Mouse (Mus musculus) ovary, postnatal 14 days (tissue): Measurements from ENCODE around the gene Gm9945.

Experiments
- DNase-seq: peaks from one replicate; pipeline ENCODE4 v3.0.0; 2022; ENCODE audit warnings: low spot score

The Gm9945 gene

DNA sequence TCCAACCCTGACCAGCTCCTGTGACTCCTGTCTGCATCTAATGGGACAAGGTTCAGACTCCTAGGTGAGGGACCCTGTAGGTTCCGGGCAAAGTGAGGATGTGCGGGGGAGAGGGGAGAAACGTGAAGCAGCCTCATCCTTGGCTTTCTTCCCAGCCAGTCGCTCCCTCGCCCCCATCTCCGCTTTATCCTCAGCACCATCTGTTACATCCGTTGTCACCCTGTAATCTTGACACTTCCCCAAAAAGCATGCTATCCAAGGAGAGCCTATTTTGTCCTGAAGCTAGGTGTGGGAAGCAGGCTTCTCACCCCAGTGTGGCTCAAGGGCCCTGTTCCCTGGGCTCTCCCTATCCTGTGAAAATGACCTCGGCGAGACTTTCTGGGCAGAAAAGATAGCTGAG is 43.0 kb downstream of the Gm9945 start:
- no peak for DNase-seq

- DNase-seq, result no peak
Measured at GRCm38 (mm10) chr11:53523545-53524405, 43.8 kb downstream of the Gm9945 start.

DNA sequence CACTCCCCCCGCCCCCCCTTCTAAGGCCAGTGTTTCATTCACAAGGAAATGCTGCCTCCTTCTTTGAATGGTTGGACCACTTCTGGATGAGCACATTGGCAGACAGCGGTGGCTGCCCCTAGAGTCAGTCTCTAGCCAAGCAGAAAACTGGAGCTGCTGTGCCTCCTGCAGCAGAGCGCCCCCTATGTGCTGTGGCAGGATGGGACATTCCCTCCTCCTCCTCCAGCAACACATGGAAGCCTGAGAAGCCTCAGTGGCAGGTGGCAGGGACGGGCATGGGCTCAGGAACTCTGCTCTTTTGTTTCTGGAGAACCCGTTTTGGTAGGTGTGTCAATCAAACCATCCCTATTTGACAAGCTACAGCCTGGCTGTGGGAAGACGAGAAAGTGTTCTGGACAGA is 44.9 kb downstream of the Gm9945 start:
- no peak for DNase-seq

- no peak for DNase-seq
Measured at GRCm38 (mm10) chr11:53525461-53525860, 45.5 kb downstream of the Gm9945 start.

DNA sequence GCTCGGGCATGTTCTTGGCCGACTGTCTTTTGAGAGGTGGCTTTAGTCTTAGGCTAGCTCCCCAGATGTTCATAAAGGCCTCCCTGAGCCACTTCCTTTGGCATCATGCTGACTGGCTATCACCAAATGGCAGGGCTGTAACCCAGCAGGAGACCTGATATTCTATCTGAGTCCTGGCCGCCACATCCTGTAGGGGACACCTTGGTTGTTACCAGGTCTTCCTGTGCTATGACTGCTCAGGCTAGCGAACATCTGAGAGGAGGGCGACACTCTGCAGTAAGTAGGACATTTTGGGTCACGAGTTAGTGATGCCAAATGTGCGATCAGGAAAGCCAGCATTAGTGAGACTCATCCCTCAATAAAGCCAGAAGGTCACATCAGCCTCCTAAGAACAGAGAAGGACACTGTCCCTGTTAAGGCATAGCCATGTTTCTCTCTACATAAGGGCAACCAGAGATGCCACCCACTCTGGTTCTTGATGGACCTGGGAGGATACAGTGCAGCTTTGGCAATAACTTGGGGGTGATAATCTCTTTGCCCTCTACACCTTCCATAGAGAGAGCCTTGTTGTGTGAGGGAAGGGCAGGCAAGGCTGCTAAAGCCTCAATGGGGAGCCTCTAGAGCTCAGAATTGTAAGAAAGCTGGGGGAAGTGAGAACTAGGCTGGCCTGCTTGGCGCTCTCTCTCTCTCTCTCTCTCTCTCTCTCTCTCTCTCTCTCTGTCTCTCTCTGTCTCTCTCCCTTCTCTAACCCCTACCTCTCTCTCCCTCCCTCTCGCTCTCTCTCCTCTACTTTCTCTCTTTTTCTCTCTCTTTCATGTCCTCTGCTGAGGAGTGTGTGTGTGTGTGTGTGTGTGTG is 48.7 kb downstream of the Gm9945 start:
- DNase-seq, result no peak

- DNase-seq, result peak; percentile 42
Measured at GRCm38 (mm10) chr11:53529253-53529557, 49.2 kb downstream of the Gm9945 start.

- no peak for DNase-seq
Measured at GRCm38 (mm10) chr11:53530001-53530400, 50.0 kb downstream of the Gm9945 start.
